ENCODE assay signal across 8 mouse cellular contexts in genomic region chr2:131179990-131180587, GRCm38 (mm10). TPM values are rescaled to one million over a fixed set of nuclear protein-coding genes. Genes with fewer than 3 reads are reported as not detected.
DNase-seq lines count a peak whose midpoint lies in the region; ATAC-seq and TF ChIP-seq lines count a peak whose summit lies in the region.

Gene Cenpb, minus strand, starts transcription at chr2:131180067.

- no peaks in the 10 kb centered on the region for H3K9me3 ChIP-seq in forebrain, embryonic 15.5 days
- no peaks in the 10 kb centered on the region for H3K9me3 ChIP-seq in lung, embryonic 14.5 days (ENCODE audit: low read depth, low read length)

- H3K27me3 ChIP-seq in forebrain, embryonic 15.5 days: no peaks in the 10 kb centered on the region
- no peaks in the 10 kb centered on the region for H3K27me3 ChIP-seq in lung, embryonic 14.5 days (ENCODE audit: insufficient read depth, low read length)

- peak; percentile 74 for TF ChIP-seq POLR2A in olfactory bulb, adult 2 months (IDR thresholded peaks at IDR 0.05; ENCODE audit: insufficient read depth, low read depth, low read length)

- peak within 1 kb of the TSS; percentile 89 for H3K4me3 ChIP-seq in forebrain, embryonic 15.5 days
- H3K4me3 ChIP-seq in lung, embryonic 14.5 days (ENCODE audit: low read depth, low read length): peak within 1 kb of the TSS; percentile 76
- H3K4me3 ChIP-seq in olfactory bulb, adult 2 months (ENCODE audit: insufficient read depth, low read depth, low read length): peak within 1 kb of the TSS; percentile 76

- H3K4me1 ChIP-seq in forebrain, embryonic 15.5 days: peaks cover 37% of the 10 kb centered on the region
- peaks cover 21% of the 10 kb centered on the region for H3K4me1 ChIP-seq in lung, embryonic 14.5 days (ENCODE audit: insufficient read depth)
- H3K4me1 ChIP-seq in olfactory bulb, adult 2 months (ENCODE audit: control insufficient read depth, insufficient read depth, low read length): peaks cover 29% of the 10 kb centered on the region

- H3K36me3 ChIP-seq in forebrain, embryonic 15.5 days: no peaks in the 10 kb centered on the region
- H3K36me3 ChIP-seq in lung, embryonic 14.5 days (ENCODE audit: insufficient read depth): peaks cover 14% of the 10 kb centered on the region; the same call in 1 of the 2 replicates

- DNase-seq in ES-CJ7 (ENCODE audit: low read depth, low spot score): peak; percentile 83
- DNase-seq in cerebellum, adult 11 months: peak; percentile 85
- DNase-seq in heart, postnatal 14 days: peak; percentile 92 to 94
- DNase-seq in layer of hippocampus, adult 18-20 months (ENCODE audit: low spot score in 2 of 2): peak; percentile 75 to 85
- peak; percentile 92 for DNase-seq in lung, embryonic 14.5 days
- peak; percentile 45 to 48 for DNase-seq in thymus, adult 18-20 months

- WGBS in forebrain, embryonic 15.5 days: 2% methylated on average over 57 of the region's 57 CpGs
- WGBS in lung, embryonic 14.5 days: 2% methylated on average over 47 of the region's 57 CpGs
- WGBS in olfactory bulb, adult 2 months: 9% methylated on average over 57 of the region's 57 CpGs

- peak within 1 kb of the TSS; percentile 90 for H3K9ac ChIP-seq in forebrain, embryonic 15.5 days (replicated peaks)
- peak within 1 kb of the TSS; percentile 94 for H3K9ac ChIP-seq in lung, embryonic 14.5 days

- intact Hi-C loops in heart, postnatal 14 days (cut with DNase I): loop anchor here (2.0 to 5.0 kb wide), 4 partner anchors 29 to 237 kb away; no protein-coding TSS in a partner anchor

- ATAC-seq in forebrain, embryonic 15.5 days (replicated peaks): peak; percentile 82
- ATAC-seq in lung, embryonic 14.5 days (ENCODE audit: insufficient read depth): peak; percentile 81

- H3K27ac ChIP-seq in forebrain, embryonic 15.5 days (replicated peaks): peak within 1 kb of the TSS; percentile 95
- peak within 1 kb of the TSS; percentile 90 for H3K27ac ChIP-seq in lung, embryonic 14.5 days (ENCODE audit: low read depth)
- peak within 1 kb of the TSS; percentile 94 for H3K27ac ChIP-seq in olfactory bulb, adult 2 months (ENCODE audit: insufficient read depth, low read depth, low read length)

- TF ChIP-seq CTCF in lung, embryonic 14.5 days (IDR thresholded peaks at IDR 0.05; ENCODE audit: low read depth): peak; percentile 46; the same call in 1 of the 2 replicates
- peak; percentile 94 for TF ChIP-seq CTCF in olfactory bulb, adult 2 months (IDR thresholded peaks at IDR 0.05; ENCODE audit: insufficient read depth, low read depth, low read length)

- H3K4me2 ChIP-seq in forebrain, embryonic 15.5 days (replicated peaks): peak within 1 kb of the TSS; percentile 97
- H3K4me2 ChIP-seq in lung, embryonic 14.5 days: peak within 1 kb of the TSS; percentile 97

RNA-seq across cellular contexts. Expression of gene Cenpb, which starts in this region (rescaled TPM):
- polyA plus RNA-seq in forebrain, embryonic 15.5 days (2015; fragmentation: Nextera tagmentation; extraction: Ambion mirVana): 18.8 and 19.7 TPM in 2 replicates
- total RNA-seq in heart, postnatal 14 days (2021): 10 to 100 TPM; 60.6 to 61.0 TPM
- total RNA-seq in layer of hippocampus, adult 18-20 months (2021): 10 to 100 TPM; 70.4 to 73.5 TPM
- polyA plus RNA-seq in lung, embryonic 14.5 days (2014; fragmentation: Nextera tagmentation; extraction: Ambion mirVana): 9.3 and 9.7 TPM in 2 replicates
- polyA plus RNA-seq in olfactory bulb, adult 2 months (2012; ENCODE audit: insufficient read depth, insufficient read length, low replicate concordance, missing spikeins): not detected in 2 replicates

Comparison
In these comparisons a context has a peak if more than half of its experiments do, and no peak if none do; other contexts are left out.
1. Peak in every context shown above with its lines: DNase-seq, ATAC-seq, H3K4me3 ChIP-seq and H3K27ac ChIP-seq.